Mouse (Mus musculus) spleen, adult 12 weeks (tissue): Measurements from ENCODE around the gene 4632433K11Rik.

Experiments used
- DNase-seq: peaks from one replicate; pipeline ENCODE4 v3.0.0; 2022; ENCODE audit warnings: low spot score

The 4632433K11Rik gene

GRCm38 (mm10) chr7:5020000-5020681, 13.8 kb upstream of the 4632433K11Rik start, which contains the start of the genes Zfp865 and Ccdc106:
Zfp865 (plus strand) TSS chr7:5020376.
Ccdc106 (plus strand) TSS chr7:5020553.
- peak; percentile 95 for DNase-seq

GRCm38 (mm10) chr7:5020685-5021084, 13.2 kb upstream of the 4632433K11Rik start:
- peak; percentile 8 for DNase-seq

GRCm38 (mm10) chr7:5021197-5021596, 12.7 kb upstream of the 4632433K11Rik start:
- DNase-seq: no peak

DNA sequence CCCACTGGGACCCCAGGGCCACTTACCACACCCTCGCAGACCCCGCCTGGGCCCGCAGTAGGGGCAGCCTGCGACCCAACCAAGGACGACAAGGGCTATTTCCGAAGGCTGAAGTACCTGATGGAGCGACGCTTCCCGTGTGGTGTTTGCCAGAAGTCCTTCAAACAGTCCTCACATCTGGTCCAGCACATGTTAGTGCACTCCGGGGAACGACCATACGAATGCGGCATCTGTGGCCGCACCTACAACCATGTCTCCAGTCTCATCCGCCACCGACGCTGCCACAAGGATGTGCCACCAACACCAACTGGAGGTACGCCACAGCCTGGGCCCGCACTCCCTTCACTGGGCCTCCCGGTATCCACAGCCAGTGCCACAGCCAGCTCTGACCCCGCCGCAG, 4.4 kb upstream of the 4632433K11Rik start:
- no peak for DNase-seq

GRCm38 (mm10) chr7:5029946-5030345, 4.0 kb upstream of the 4632433K11Rik start:
- DNase-seq: no peak

DNA sequence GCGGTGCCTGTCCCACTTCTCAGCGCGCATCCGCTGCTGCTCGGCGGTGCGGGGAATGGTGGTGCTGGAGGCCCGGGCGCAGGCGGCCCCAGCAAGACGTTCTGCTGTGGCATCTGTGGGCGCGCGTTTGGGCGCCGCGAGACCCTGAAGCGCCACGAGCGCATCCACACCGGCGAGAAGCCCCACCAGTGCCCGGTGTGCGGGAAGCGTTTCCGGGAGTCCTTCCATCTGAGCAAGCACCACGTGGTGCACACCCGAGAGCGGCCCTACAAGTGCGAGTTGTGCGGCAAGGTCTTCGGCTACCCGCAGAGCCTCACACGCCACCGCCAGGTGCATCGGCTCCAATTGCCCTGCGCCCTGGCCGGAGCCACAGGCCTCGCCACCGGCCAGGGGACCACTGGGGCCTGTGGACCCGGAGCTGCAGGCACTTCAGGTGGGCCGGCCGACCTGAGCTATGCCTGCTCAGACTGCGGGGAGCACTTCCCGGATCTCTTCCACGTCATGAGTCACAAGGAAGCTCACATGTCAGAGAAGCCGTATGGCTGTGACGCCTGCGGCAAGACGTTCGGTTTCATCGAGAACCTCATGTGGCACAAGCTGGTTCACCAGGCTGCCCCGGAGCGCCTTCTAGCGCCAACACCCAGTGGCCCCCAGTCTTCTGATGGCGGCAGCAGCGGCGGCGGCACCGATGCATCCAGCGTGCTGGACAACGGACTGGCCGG, 3.2 kb upstream of the 4632433K11Rik start:
- DNase-seq: no peak

- no peak for DNase-seq
Observed at GRCm38 (mm10) chr7:5031496-5031895, 2.4 kb upstream of the 4632433K11Rik start.

DNA sequence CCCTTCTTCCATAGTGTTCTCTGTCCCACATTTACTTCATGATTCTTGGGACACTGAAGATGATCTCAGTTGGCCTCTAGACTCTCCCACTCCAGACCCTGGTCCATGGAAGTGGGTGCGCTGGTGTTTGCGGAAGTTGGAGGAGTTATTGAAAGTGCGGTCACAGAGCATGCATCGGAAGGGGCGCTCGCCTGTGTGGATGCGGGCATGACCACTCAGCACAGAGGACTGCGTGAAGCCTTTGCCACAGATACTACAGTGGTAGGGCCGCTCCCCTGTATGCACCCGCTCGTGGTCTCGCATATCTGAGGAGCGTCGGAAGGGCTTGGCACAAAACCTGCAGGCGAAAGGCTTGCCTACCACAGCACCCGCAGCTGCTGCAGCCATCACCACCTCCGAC, 1.7 kb downstream of the 4632433K11Rik start:
- no peak for DNase-seq

DNA sequence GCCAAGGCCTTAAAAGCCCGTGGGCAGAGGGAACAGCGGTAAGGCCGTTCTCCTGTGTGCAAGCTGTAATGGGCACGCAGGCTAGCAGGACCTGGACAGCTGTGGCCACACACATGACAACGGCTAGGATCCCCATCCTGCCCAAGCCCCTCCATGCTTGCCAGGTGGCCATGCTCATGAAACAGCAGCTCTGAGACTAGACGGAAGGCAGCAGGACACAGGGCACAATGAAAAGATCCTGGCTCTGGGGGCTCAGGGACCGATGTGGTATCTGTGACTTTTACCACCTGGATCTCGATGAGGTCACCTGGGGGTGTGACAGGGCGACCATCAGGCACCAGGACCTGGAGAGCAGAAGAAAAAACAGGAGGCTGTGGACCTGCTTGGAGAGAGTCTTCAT, 2.2 kb downstream of the 4632433K11Rik start:
- no peak for DNase-seq

GRCm38 (mm10) chr7:5037026-5037425, 3.1 kb downstream of the 4632433K11Rik start:
- no peak for DNase-seq

DNA sequence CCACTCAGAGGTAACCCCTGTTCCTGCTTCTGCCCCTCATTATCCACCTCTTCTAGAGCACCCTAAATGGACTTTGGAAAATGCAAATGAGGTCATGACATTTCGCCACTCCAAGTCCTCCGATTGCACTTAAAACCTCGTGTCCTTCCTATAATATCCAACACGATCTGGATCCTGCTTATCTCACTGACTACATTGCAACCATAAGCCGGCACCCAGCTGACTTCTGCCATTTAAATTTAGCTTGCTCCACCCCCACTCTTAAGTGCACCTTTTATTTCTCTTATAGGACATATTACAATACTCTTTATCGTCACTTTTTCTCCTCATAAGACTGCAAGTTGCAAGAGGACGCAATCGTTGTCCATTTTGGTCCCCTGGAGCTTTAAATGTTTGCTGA, 3.5 kb downstream of the 4632433K11Rik start:
- no peak for DNase-seq

- peak; percentile 94 for DNase-seq
Observed at GRCm38 (mm10) chr7:5038109-5038732, 4.3 kb downstream of the 4632433K11Rik start, which contains the start of gene Zfp784. Zfp784 (minus strand) TSS chr7:5038446.

DNA sequence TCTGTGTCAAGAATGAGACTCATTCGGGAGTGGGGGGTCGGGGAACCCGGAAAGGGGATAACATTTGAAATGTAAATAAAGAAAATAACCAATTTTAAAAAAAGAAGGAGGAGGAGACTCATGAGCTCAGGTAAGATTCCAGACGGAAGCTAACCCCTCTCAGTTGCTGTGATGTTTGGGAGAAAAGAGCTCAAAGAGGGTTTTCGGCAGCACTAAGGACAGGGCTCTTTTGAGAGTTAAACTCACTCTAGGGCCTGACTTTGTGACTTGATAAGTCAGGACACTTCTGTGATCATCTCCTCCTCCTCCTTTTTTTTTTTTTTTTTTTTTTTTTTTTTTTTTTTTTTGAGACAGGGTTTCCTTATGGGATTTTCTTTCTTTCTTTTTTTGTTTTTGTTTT, 5.0 kb downstream of the 4632433K11Rik start:
- DNase-seq: no peak

- no peak for DNase-seq
Observed at GRCm38 (mm10) chr7:5044981-5045380, 11.1 kb downstream of the 4632433K11Rik start.

DNA sequence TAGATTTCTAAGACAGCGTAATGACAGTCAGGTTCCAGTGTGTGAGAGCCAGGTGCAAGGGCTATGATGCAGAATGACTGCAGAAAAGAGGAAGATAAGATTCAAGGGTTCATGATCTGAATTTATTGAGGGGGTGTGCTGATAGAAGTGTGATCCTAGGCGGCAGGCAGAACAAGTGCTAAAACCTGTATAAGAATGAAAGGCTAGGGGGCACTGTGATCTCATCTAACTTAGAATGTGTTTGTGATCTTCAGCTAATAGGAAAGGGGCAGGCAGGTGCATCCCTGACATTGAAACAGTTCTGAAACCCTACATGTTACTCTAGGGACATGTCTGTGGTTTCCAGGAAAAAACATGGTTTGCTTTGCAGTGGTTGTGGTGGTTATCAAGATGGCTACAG, 12.2 kb downstream of the 4632433K11Rik start:
- DNase-seq: no peak

DNA sequence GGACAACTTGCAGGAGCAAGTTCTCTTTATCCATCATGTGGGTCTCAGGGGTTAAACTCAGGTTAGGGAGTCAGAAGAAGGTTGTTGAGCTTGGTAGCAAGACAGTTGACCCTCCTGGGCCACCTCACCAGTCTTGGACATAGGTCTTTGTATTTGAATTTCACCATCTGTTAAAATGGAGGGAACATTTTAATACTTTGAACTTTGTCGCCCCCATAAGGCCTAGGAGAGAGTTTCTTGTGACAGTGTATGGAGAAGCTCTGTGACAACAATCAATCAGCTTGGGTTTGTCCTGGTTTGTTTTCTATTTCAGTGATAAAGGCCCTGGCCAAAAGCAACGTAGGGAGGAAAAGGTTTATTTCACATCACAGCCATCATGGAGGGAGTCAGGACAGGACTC, 13.4 kb downstream of the 4632433K11Rik start:
- DNase-seq: no peak

DNA sequence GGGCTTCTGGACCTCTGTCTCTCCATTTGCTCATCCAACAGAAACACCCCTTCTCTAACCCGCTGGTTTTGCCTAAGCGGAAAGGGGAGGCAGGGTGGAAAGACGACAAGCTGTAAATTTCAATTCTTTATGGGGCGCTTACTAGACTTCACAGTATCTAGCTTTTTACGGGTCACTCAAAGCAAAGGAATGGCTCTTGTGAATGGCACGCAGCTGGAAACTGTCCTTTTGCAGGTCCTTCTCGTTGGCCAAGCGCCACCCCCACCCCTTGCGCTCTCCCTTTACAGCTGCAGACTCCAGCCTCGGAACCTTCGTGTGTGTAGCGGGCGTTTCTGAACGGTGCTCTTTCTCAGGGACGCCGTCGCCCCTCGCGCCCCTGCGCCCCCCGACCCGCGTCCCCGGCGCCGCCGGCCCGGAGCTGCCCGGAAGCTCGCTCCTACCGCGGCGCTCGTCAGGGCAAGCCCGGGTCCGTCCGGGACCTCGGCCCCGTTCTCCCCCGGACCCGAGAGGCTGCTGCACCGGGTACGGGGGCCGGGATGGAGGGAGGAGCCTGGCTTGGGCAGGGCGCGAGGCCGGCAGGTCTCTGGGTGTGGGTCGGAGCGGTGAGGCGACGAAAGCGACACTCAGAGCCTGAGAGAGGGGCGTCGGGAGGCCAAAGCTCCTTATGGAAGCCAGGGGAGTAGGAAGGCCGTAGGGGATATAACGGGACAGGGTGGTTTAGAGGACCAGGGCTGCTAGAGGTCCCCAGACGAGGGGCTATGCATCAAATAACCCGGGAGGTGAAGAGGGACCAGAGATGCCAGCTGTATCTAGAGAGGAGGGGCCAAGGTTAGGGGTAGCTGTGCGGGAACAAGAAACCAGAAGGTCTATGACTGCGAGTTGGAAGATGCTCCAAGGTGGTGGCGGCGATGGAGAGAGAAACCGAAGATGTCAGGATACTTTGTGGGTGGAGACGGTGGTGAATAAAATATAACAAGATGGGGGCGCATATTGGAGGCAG, 17.6 kb downstream of the 4632433K11Rik start, which contains the start of gene Zfp580:
TSS of gene Zfp580 (plus strand) at position 346 of the 1,000 bp plus-strand sequence.
- no peak for DNase-seq

- DNase-seq: no peak
Observed at GRCm38 (mm10) chr7:5052438-5052837, 18.5 kb downstream of the 4632433K11Rik start.

DNA sequence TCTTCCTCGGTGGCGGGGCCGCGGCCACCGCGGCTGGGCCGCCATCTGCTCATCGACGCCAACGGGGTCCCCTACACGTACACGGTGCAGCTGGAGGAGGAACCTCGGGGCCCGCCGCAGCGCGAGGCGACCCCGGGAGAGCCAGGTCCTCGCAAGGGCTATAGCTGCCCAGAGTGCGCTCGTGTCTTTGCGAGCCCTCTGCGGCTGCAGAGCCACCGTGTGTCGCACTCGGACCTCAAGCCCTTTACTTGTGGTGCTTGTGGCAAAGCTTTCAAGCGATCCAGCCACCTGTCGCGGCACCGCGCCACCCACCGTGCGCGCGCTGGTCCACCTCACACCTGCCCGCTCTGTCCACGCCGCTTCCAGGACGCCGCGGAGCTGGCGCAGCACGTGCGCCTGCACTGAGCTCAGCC, 19.0 kb downstream of the 4632433K11Rik start:
- no peak for DNase-seq

DNA sequence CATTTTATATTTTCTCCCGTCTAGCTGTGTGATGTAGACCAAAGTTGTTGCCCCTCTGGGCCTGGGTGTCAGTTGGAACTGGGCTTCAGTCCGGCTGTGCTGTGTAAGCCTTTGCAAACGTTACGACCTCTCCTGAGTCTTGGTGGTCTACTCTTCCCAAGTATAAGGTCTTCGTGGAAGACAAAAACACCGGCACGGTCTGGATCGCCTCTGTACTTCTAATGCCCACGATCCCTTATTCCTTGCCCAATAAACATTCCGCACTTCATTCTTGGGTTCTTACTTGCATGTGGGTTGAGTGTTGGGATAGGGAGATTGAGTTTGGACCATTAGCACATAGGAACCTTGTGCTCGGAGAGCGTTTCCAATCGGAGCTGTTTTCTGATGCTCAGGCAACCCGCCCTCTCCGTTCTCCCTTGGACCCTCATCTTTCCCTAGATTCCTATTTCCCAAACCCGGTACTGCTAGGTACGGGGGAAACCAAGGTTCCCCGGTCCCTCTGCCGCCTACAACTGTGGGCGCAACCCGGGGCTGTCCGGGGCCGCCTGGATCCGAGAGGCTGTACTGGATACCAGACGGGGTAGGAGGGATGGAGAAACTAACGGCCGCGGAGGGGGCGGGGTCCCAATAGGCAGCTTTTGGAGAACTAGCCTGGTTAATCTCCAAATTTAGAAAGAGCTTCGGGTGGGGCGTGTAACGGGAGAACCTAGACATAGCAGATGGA, 19.7 kb downstream of the 4632433K11Rik start:
- no peak for DNase-seq
